Mouse (Mus musculus): Measurements from ENCODE around the gene Lhx5.

Gene Lhx5

GRCm38 (mm10) chr5:120465062-120465461 is 33.6 kb downstream of the Lhx5 start:
- DNase-seq (ENCODE audit: low spot score), result no peak

- peak; percentile 85 for DNase-seq (ENCODE audit: low spot score)
These were observed 34.4 kb downstream of the Lhx5 start for GRCm38 (mm10) chr5:120465860-120466259.

GRCm38 (mm10) chr5:120467026-120467425 is 35.5 kb downstream of the Lhx5 start:
- DNase-seq (ENCODE audit: low spot score), result peak; percentile 34

- DNase-seq (ENCODE audit: low spot score), result no peak
These were observed 36.8 kb downstream of the Lhx5 start for GRCm38 (mm10) chr5:120468336-120468735.

GRCm38 (mm10) chr5:120468830-120469229 is 37.3 kb downstream of the Lhx5 start:
- no peak for DNase-seq (ENCODE audit: low spot score)

GRCm38 (mm10) chr5:120471538-120471937 is 40.0 kb downstream of the Lhx5 start:
- no peak for DNase-seq (ENCODE audit: low spot score)

GRCm38 (mm10) chr5:120472770-120473169 is 41.3 kb downstream of the Lhx5 start, which contains the start of gene Sdsl:
Sdsl (minus strand) TSS chr5:120472810.
- no peak for DNase-seq (ENCODE audit: low spot score)

GRCm38 (mm10) chr5:120473361-120473760 is 41.9 kb downstream of the Lhx5 start:
- DNase-seq (ENCODE audit: low spot score), result no peak

- DNase-seq (ENCODE audit: low spot score), result no peak
These were observed 44.4 kb downstream of the Lhx5 start for GRCm38 (mm10) chr5:120475861-120476260.

- no peak for DNase-seq (ENCODE audit: low spot score)
These were observed 44.8 kb downstream of the Lhx5 start, which contains the start of gene Sds for GRCm38 (mm10) chr5:120476296-120476695. Sds (plus strand) TSS chr5:120476526.

GRCm38 (mm10) chr5:120477993-120478392 is 46.5 kb downstream of the Lhx5 start:
- no peak for DNase-seq (ENCODE audit: low spot score)

- no peak for DNase-seq (ENCODE audit: low spot score)
These were observed 48.0 kb downstream of the Lhx5 start for GRCm38 (mm10) chr5:120479538-120479937.

GRCm38 (mm10) chr5:120481205-120481604 is 49.7 kb downstream of the Lhx5 start:
- no peak for DNase-seq (ENCODE audit: low spot score)

GRCm38 (mm10) chr5:120483399-120483798 is 51.9 kb downstream of the Lhx5 start:
- no peak for DNase-seq (ENCODE audit: low spot score)

GRCm38 (mm10) chr5:120487844-120488243 is 56.3 kb downstream of the Lhx5 start:
- no peak for DNase-seq (ENCODE audit: low spot score)

GRCm38 (mm10) chr5:120490679-120491192 is 59.2 kb downstream of the Lhx5 start:
- peak; percentile 65 for DNase-seq (ENCODE audit: low spot score)
